Mouse (Mus musculus): ENCODE measurements around the gene Fancl.

Gene Fancl

DNA sequence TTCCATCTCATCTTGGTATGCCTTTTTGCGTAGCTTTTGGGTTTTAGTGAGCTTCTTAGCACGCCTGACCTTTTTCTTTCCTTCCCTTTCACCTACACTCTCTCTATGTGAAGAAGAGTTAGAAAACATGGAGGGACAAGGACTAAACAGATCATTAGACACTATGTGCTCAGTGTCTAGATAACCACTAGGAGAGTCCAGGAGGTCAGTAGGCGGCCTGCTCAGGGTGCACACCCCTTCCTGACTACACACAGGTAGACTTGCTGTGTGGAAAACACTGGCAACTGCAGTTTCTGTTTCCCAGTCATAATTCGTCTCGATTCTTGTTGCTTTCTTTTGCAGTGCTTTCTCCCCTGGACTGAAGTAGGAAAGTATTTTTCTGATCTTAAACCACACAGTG is 110.0 kb downstream of the Fancl start:
- no peak for DNase-seq

DNA sequence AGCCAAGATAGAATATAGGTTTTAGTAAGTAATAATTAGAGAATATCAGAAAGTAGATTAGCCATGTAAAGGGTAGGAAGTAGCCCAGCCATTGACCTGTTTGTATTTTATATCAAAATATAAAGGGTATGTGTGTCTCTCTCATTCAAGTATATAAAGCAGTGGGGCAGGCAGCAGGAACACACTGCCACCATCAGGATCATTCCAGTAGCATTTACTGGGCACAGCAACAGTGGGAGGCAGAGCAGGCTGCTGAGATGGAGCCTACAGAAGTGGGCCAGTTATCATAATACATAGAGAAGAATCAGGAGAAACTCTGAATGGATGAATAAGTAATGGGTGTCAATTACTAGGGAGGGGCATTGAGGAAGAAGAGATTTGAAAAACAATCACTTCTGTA is 127.7 kb downstream of the Fancl start:
- DNase-seq = no peak

DNA sequence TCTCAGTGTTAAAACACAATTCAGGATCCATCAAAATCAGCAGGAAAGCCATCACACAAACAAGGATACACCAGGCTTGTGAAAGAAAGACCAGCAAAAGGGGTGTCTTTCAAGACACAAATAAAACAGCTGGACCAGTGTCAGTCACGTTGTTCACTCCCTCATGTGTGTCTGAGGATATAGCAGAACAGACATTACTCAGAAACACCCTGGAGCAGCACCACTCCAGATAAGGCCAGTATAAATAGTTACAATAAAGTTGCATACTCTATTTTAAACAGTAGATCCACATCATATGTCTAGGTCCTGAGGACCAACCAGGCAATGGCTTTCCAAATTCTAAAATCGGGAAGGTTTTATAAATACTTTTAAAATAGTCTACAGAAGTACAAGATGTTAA is 130.2 kb downstream of the Fancl start:
- DNase-seq = no peak

DNA sequence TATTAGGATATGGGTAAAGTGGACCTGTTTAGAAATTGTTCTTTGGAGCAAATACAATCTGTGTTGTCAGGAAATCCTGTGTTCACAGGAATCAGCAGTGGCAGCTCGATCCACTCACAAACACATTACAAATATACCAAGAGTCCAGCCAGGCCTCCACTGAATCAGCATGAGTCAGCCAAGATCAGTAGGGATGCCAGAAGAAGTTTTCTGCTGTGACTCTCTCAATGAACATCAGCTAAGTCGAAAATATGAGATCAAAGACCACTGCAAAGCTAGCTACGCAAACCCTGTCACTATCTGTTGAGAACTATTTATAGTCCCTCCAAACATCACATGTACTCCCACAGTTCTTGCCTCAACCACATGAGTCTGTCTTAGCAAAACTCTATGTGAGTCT is 133.1 kb downstream of the Fancl start:
- DNase-seq = peak; percentile 18
